ENCODE assay signal across 10 mouse cellular contexts in the genomic region with DNA sequence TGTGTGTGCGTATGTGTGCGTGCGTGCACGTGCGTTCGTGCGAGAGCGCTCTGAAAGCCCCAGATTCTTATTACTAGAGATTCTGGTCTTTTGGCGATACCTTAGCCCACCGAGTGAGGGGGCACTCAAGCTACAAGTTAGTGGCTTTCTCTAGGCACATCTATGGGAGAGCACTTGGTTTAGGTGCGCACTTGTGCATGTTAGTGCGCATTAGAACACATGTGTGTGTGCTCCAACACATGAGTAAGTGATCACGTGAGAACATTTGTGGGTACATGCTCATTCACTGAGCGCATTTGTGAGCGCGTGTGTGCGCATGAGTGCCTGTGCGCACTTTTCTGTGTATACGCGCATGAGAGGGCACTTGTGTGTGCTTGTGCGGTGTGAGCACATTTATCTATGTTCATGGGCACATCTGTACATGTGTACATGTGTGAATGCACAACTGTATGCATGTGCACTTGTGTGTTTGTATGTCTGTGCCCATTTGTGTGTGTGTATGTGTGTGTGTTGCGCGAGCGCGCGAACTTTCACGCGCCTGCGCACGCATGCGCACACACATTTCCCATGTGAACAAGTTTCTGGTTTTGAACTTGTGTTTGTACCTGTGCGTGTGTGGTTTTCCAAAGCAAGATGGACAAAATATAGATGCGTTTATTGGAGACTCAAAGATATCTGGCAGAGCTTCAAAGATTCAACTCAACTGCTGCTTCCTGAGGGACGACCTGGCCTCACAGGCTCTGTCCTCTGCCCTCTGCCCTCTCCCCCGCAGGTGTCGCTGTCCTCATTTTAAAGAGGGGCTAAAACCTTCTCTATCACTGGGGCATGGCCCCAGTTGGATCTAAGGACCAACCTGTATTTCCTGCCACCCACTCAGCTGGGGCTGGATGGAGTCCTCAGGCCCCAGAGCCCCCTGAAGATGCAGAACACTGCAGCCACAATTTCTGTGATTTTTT. TPM values are rescaled to one million over a fixed set of nuclear protein-coding genes. Genes with fewer than 3 reads are reported as not detected.
A peak's percentile ranks its signal among the peaks of the same experiment; 100 is the strongest.
DNase-seq lines count a peak whose midpoint lies in the region; ATAC-seq and TF ChIP-seq lines count a peak whose summit lies in the region.
"Had no signal": no experiment of that assay in that cellular context is flagged by ENCODE, and none has a peak within 500 bp of the region (broad histone marks: within the 10 kb centered on the region; RNA-seq: fewer than 3 reads in every experiment).

No protein-coding gene starts in this region.

- no peak for DNase-seq in kidney, postnatal 10 days
- peak; percentile 55 for DNase-seq in hindbrain, embryonic 10.5 days (ENCODE audit: low spot score)
- DNase-seq in gastrocnemius, adult 18-20 months (ENCODE audit: low spot score): no peak
- DNase-seq in cerebellum, adult 18-20 months: no peak
- DNase-seq in right cerebral cortex, postnatal 25 days: no peak

- no peaks in the 10 kb centered on the region for H3K27me3 ChIP-seq in kidney, embryonic 14.5 days (ENCODE audit: control insufficient read depth, insufficient read depth, low read length)
- H3K27me3 ChIP-seq in hindbrain, embryonic 10.5 days (ENCODE audit: insufficient read depth, poor library complexity, severe bottlenecking): peaks cover 31% of the 10 kb centered on the region
- H3K27me3 ChIP-seq in midbrain, embryonic 12.5 days: peaks cover 21% of the 10 kb centered on the region; the same call in 1 of the 2 replicates

- no peaks in the 10 kb centered on the region for H3K9me3 ChIP-seq in kidney, embryonic 14.5 days (ENCODE audit: control insufficient read depth, low read length)
- H3K9me3 ChIP-seq in hindbrain, embryonic 10.5 days: no peaks in the 10 kb centered on the region
- no peaks in the 10 kb centered on the region for H3K9me3 ChIP-seq in midbrain, embryonic 12.5 days

- TF ChIP-seq CTCF in bone marrow, adult 2 months (IDR thresholded peaks at IDR 0.05; ENCODE audit: control insufficient read depth, insufficient read depth, low read length): 0 out of 2 replicates have a peak, but pooled peaks have one; percentile 13

- 50% methylated on average over 36 of the region's 36 CpGs for WGBS in kidney, embryonic 14.5 days
- 72% methylated on average over 36 of the region's 36 CpGs for WGBS in bone marrow, adult 2 months
- WGBS in hindbrain, embryonic 10.5 days: 56% methylated on average over 36 of the region's 36 CpGs
- 48% methylated on average over 36 of the region's 36 CpGs for WGBS in midbrain, embryonic 12.5 days

- ATAC-seq in kidney, embryonic 14.5 days (ENCODE audit: low FRiP score, low TSS enrichment): 0 out of 2 replicates have a peak, but pooled peaks have one; percentile 25
- no peak; the same call in 1 of the 2 replicates for ATAC-seq in midbrain, embryonic 12.5 days (ENCODE audit: low FRiP score, low read depth)
- ATAC-seq: Patski had no signal

- no peaks in the 10 kb centered on the region for H3K4me1 ChIP-seq in kidney, embryonic 14.5 days (ENCODE audit: control insufficient read depth, insufficient read depth, low read length)
- H3K4me1 ChIP-seq in bone marrow, adult 2 months (ENCODE audit: control insufficient read depth, insufficient read depth, low read length): no peaks in the 10 kb centered on the region
- H3K4me1 ChIP-seq in hindbrain, embryonic 10.5 days (replicated peaks): 0 out of 2 replicates have a peak, but pooled peaks cover 2% of the 10 kb centered on the region
- no peaks in the 10 kb centered on the region for H3K4me1 ChIP-seq in midbrain, embryonic 12.5 days

- H3K9ac ChIP-seq in kidney, embryonic 14.5 days (ENCODE audit: low read depth, low read length): no peak overlapping the region
- no peak overlapping the region for H3K9ac ChIP-seq in midbrain, embryonic 12.5 days (replicated peaks)

- no peak overlapping the region for H3K27ac ChIP-seq in kidney, embryonic 14.5 days (ENCODE audit: low read depth, low read length)
- H3K27ac ChIP-seq in bone marrow, adult 2 months (ENCODE audit: control insufficient read depth, insufficient read depth, low read depth, low read length, poor library complexity): no peak overlapping the region
- H3K27ac ChIP-seq in hindbrain, embryonic 10.5 days: peak overlapping the region; percentile 69; the same call in 1 of the 2 replicates
- no peak overlapping the region for H3K27ac ChIP-seq in midbrain, embryonic 12.5 days (replicated peaks)

- peak overlapping the region; percentile 24 for H3K4me3 ChIP-seq in kidney, embryonic 14.5 days (ENCODE audit: low read length)
- H3K4me3 ChIP-seq in bone marrow, adult 2 months (replicated peaks; ENCODE audit: control insufficient read depth, low read depth, low read length): no peak overlapping the region
- H3K4me3 ChIP-seq in hindbrain, embryonic 10.5 days: peak overlapping the region; percentile 45
- H3K4me3 ChIP-seq in midbrain, embryonic 12.5 days: peak overlapping the region; percentile 28

- H3K4me2 ChIP-seq in kidney, embryonic 14.5 days (replicated peaks; ENCODE audit: low read depth, low read length): peak overlapping the region; percentile 36
- H3K4me2 ChIP-seq in midbrain, embryonic 12.5 days (replicated peaks): peak overlapping the region; percentile 51

- TF ChIP-seq POLR2A in bone marrow, adult 2 months (IDR thresholded peaks at IDR 0.05; ENCODE audit: borderline replicate concordance, control insufficient read depth, low read depth, low read length): no peak

- H3K36me3 ChIP-seq in kidney, embryonic 14.5 days (ENCODE audit: control insufficient read depth, insufficient read depth, low read length): no peaks in the 10 kb centered on the region
- H3K36me3 ChIP-seq in hindbrain, embryonic 10.5 days: no peaks in the 10 kb centered on the region
- no peaks in the 10 kb centered on the region for H3K36me3 ChIP-seq in midbrain, embryonic 12.5 days

RNA-seq across cellular contexts. Expression of a gene that starts 38.1 kb away (rescaled TPM):
- 24.7 and 48.8 TPM in 2 replicates for polyA plus RNA-seq in kidney, embryonic 14.5 days (2014; fragmentation: Nextera tagmentation; extraction: Ambion mirVana)
- polyA plus RNA-seq in bone marrow, adult 2 months (2011; ENCODE audit: insufficient read depth, insufficient read length, low replicate concordance, missing spikeins): 1.4 and 1.5 TPM in 2 replicates
- polyA plus RNA-seq in hindbrain, embryonic 10.5 days (2016; fragmentation: Nextera tagmentation; extraction: Ambion mirVana): 7.4 and 12.9 TPM in 2 replicates
- 21.7 and 28.7 TPM in 2 replicates for polyA plus RNA-seq in midbrain, embryonic 12.5 days (2016; fragmentation: Nextera tagmentation; extraction: Ambion mirVana)
- 1 to 10 TPM; 2.3 to 3.4 TPM for total RNA-seq in gastrocnemius, adult 18-20 months (2021)

RNA-seq across cellular contexts. Expression of a gene that starts 48.0 kb away (rescaled TPM):
- polyA plus RNA-seq in kidney, embryonic 14.5 days (2014; fragmentation: Nextera tagmentation; extraction: Ambion mirVana): 0.18 and 0.70 TPM in 2 replicates
- polyA plus RNA-seq in bone marrow, adult 2 months (2011; ENCODE audit: insufficient read depth, insufficient read length, low replicate concordance, missing spikeins): 2.4 TPM in 1 of 2 replicates, not detected in the other
- polyA plus RNA-seq in hindbrain, embryonic 10.5 days (2016; fragmentation: Nextera tagmentation; extraction: Ambion mirVana): 1.7 and 2.6 TPM in 2 replicates
- 0.73 and 1.1 TPM in 2 replicates for polyA plus RNA-seq in midbrain, embryonic 12.5 days (2016; fragmentation: Nextera tagmentation; extraction: Ambion mirVana)
- total RNA-seq in gastrocnemius, adult 18-20 months (2021): not detected
- total RNA-seq: liver, adult 2 months had no signal
- polyA plus RNA-seq: liver, adult 2 months; Patski had no signal

RNA-seq across cellular contexts. Expression of a gene that starts 57.3 kb away (rescaled TPM):
- polyA plus RNA-seq in kidney, embryonic 14.5 days (2014; fragmentation: Nextera tagmentation; extraction: Ambion mirVana): not detected in 2 replicates
- 4.6 TPM in 1 of 2 replicates, not detected in the other for polyA plus RNA-seq in bone marrow, adult 2 months (2011; ENCODE audit: insufficient read depth, insufficient read length, low replicate concordance, missing spikeins)
- 0.15 TPM in 1 of 2 replicates, not detected in the other for polyA plus RNA-seq in hindbrain, embryonic 10.5 days (2016; fragmentation: Nextera tagmentation; extraction: Ambion mirVana)
- not detected in 2 replicates for polyA plus RNA-seq in midbrain, embryonic 12.5 days (2016; fragmentation: Nextera tagmentation; extraction: Ambion mirVana)
- not detected for total RNA-seq in gastrocnemius, adult 18-20 months (2021)
- total RNA-seq: liver, adult 2 months had no signal
- polyA plus RNA-seq: liver, adult 2 months; Patski had no signal
